In genomic region chr12:82996775-82997174, GRCm38 (mm10) we compare ENCODE assay signal across 22 mouse cellular contexts.
A peak's percentile ranks its signal among the peaks of the same experiment; 100 is the strongest.
DNase-seq lines count a peak whose midpoint lies in the region; ATAC-seq and TF ChIP-seq lines count a peak whose summit lies in the region.
"Had no signal": no experiment of that assay in that cellular context is flagged by ENCODE, and none has a peak within 500 bp of the region (broad histone marks: within the 10 kb centered on the region; RNA-seq: fewer than 3 reads in every experiment).

No protein-coding gene starts in this region.

- H3K4me3 ChIP-seq in layer of hippocampus, adult 2 months: no peak overlapping the region
- H3K4me3 ChIP-seq: embryonic facial prominence, embryonic 15.5 days; forebrain, embryonic 10.5 days; heart, embryonic 13.5 days; midbrain, embryonic 15.5 days had no signal

- no peak for DNase-seq in frontal cortex, postnatal 14 days (ENCODE audit: low spot score in 2 of 2)
- peak; percentile 29 to 61 for DNase-seq in layer of hippocampus, adult 2 months (ENCODE audit: low spot score in 2 of 2)
- DNase-seq in layer of hippocampus, postnatal 25 days (ENCODE audit: extremely low spot score in 1 of 2, low spot score in 1 of 2): no peak
- DNase-seq in retina, postnatal 1 day: peak; percentile 32
- no peak for DNase-seq in retina, embryonic 14.5 days (ENCODE audit: low spot score)
- DNase-seq in layer of hippocampus, adult 9-11 months: peak; percentile 30
- DNase-seq: adrenal gland, postnatal 14 days; cerebellum, adult 18-20 months; cerebellum, postnatal 25 days; gastrocnemius, postnatal 14 days; heart, adult 18-20 months; liver, postnatal 0 days; lung, postnatal 10 days; spleen, adult 18-20 months; thymus, adult 2 months had no signal

- peak; percentile 82 for ATAC-seq in frontal cortex, adult (ENCODE audit: low TSS enrichment)
- ATAC-seq: hindbrain, embryonic 16.5 days; intestine, postnatal 0 days; liver, postnatal 0 days; midbrain, embryonic 15.5 days had no signal

- H3K27ac ChIP-seq in layer of hippocampus, adult 2 months: no peak overlapping the region
- H3K27ac ChIP-seq: embryonic facial prominence, embryonic 15.5 days; forebrain, embryonic 10.5 days; heart, embryonic 13.5 days; midbrain, embryonic 15.5 days had no signal

- TF ChIP-seq CTCF in layer of hippocampus, adult 2 months (conservative IDR thresholded peaks at IDR 0.05): no peak

Comparison
In these comparisons a context has a peak if more than half of its experiments do, and no peak if none do; other contexts are left out.
1. DNase-seq: peak in layer of hippocampus, adult 2 months (2 of 2), retina, postnatal 1 day (single experiment) and layer of hippocampus, adult 9-11 months (single experiment); none in frontal cortex, postnatal 14 days (0 of 2), layer of hippocampus, postnatal 25 days (0 of 2) and retina, embryonic 14.5 days (single experiment).